Mouse (Mus musculus): Measurements from ENCODE around the gene L2hgdh. TPM values are rescaled to one million over a fixed set of nuclear protein-coding genes. Genes with fewer than 3 reads are reported as not detected.

The L2hgdh gene
- polyA plus RNA-seq, 1 experiment from 2014 or later: 25.0 TPM

- Histone ChIP-seq H3K9me3 (ENCODE audit: control insufficient read depth, low read length) (no peaks in the 10 kb centered on the region), H3K9ac (ENCODE audit: low read depth, low read length) (no peak overlapping the region), H3K4me2 (no peak overlapping the region), H3K27ac (ENCODE audit: low read depth, low read length) (no peak overlapping the region), H3K36me3 (ENCODE audit: control insufficient read depth, insufficient read depth, low read length) (no peaks in the 10 kb centered on the region; the same call in 1 of the 2 replicates), H3K4me1 (replicated peaks; ENCODE audit: control insufficient read depth, insufficient read depth, low read length) (no peaks in the 10 kb centered on the region), H3K4me3 (ENCODE audit: low read depth, low read length) (no peak overlapping the region), H3K27me3 (replicated peaks; ENCODE audit: control insufficient read depth, insufficient read depth, low read length) (no peaks in the 10 kb centered on the region)
- WGBS: 74% methylated on average over 11 of the region's 11 CpGs
- ATAC-seq (replicated peaks; ENCODE audit: low FRiP score) (peak; percentile 81), DNase-seq (ENCODE audit: low spot score) (no peak)
Observed at GRCm38 (mm10) chr12:69704799-69705458, 19.7 kb downstream of the L2hgdh start.

GRCm38 (mm10) chr12:69698352-69698751 lies 26.3 kb downstream of the L2hgdh start:
- Histone ChIP-seq H3K36me3 (ENCODE audit: control insufficient read depth, insufficient read depth, low read length) (peaks cover 5% of the 10 kb centered on the region; the same call in 1 of the 2 replicates), H3K27me3 (replicated peaks; ENCODE audit: control insufficient read depth, insufficient read depth, low read length) (no peaks in the 10 kb centered on the region), H3K27ac (ENCODE audit: low read depth, low read length) (no peak overlapping the region), H3K4me1 (replicated peaks; ENCODE audit: control insufficient read depth, insufficient read depth, low read length) (no peaks in the 10 kb centered on the region), H3K4me2 (no peak overlapping the region), H3K9ac (ENCODE audit: low read depth, low read length) (no peak overlapping the region), H3K4me3 (ENCODE audit: low read depth, low read length) (no peak overlapping the region), H3K9me3 (ENCODE audit: control insufficient read depth, low read length) (no peaks in the 10 kb centered on the region)
- WGBS: 87% methylated on average over 6 of the region's 6 CpGs
- ATAC-seq (replicated peaks; ENCODE audit: low FRiP score): no peak
- no peak for DNase-seq (ENCODE audit: low spot score)

GRCm38 (mm10) chr12:69696746-69697145 lies 27.9 kb downstream of the L2hgdh start:
- Histone ChIP-seq H3K9me3 (ENCODE audit: control insufficient read depth, low read length) (no peaks in the 10 kb centered on the region), H3K4me3 (ENCODE audit: low read depth, low read length) (no peak overlapping the region), H3K27ac (ENCODE audit: low read depth, low read length) (no peak overlapping the region), H3K9ac (ENCODE audit: low read depth, low read length) (no peak overlapping the region), H3K36me3 (ENCODE audit: control insufficient read depth, insufficient read depth, low read length) (peaks cover 5% of the 10 kb centered on the region; the same call in 1 of the 2 replicates), H3K27me3 (replicated peaks; ENCODE audit: control insufficient read depth, insufficient read depth, low read length) (no peaks in the 10 kb centered on the region), H3K4me1 (replicated peaks; ENCODE audit: control insufficient read depth, insufficient read depth, low read length) (no peaks in the 10 kb centered on the region), H3K4me2 (no peak overlapping the region)
- WGBS: 68% methylated on average over 5 of the region's 5 CpGs
- DNase-seq (ENCODE audit: low spot score) (no peak), ATAC-seq (replicated peaks; ENCODE audit: low FRiP score) (no peak)

- Histone ChIP-seq H3K9me3 (ENCODE audit: control insufficient read depth, low read length) (no peaks in the 10 kb centered on the region), H3K36me3 (ENCODE audit: control insufficient read depth, insufficient read depth, low read length) (peaks cover 5% of the 10 kb centered on the region; the same call in 1 of the 2 replicates), H3K4me2 (no peak overlapping the region), H3K27ac (ENCODE audit: low read depth, low read length) (no peak overlapping the region), H3K27me3 (replicated peaks; ENCODE audit: control insufficient read depth, insufficient read depth, low read length) (no peaks in the 10 kb centered on the region), H3K4me1 (replicated peaks; ENCODE audit: control insufficient read depth, insufficient read depth, low read length) (no peaks in the 10 kb centered on the region), H3K4me3 (ENCODE audit: low read depth, low read length) (no peak overlapping the region), H3K9ac (ENCODE audit: low read depth, low read length) (no peak overlapping the region)
- WGBS: 88% methylated on average over 17 of the region's 17 CpGs
- DNase-seq (ENCODE audit: low spot score) (no peak), ATAC-seq (replicated peaks; ENCODE audit: low FRiP score) (no peak)
Observed at GRCm38 (mm10) chr12:69693471-69693870, 31.2 kb downstream of the L2hgdh start.

- Histone ChIP-seq H3K27me3 (replicated peaks; ENCODE audit: control insufficient read depth, insufficient read depth, low read length) (no peaks in the 10 kb centered on the region), H3K9ac (ENCODE audit: low read depth, low read length) (no peak overlapping the region), H3K4me1 (replicated peaks; ENCODE audit: control insufficient read depth, insufficient read depth, low read length) (no peaks in the 10 kb centered on the region), H3K27ac (ENCODE audit: low read depth, low read length) (no peak overlapping the region), H3K9me3 (ENCODE audit: control insufficient read depth, low read length) (no peaks in the 10 kb centered on the region), H3K4me2 (no peak overlapping the region), H3K4me3 (ENCODE audit: low read depth, low read length) (no peak overlapping the region), H3K36me3 (ENCODE audit: control insufficient read depth, insufficient read depth, low read length) (peaks cover 5% of the 10 kb centered on the region; the same call in 1 of the 2 replicates)
- 91% methylated on average over 4 of the region's 4 CpGs for WGBS
- no peak for ATAC-seq (replicated peaks; ENCODE audit: low FRiP score)
- no peak for DNase-seq (ENCODE audit: low spot score)
Observed at GRCm38 (mm10) chr12:69690714-69691113, 34.0 kb downstream of the L2hgdh start.

- no peak for ATAC-seq (replicated peaks; ENCODE audit: low FRiP score)
- Histone ChIP-seq H3K36me3 (ENCODE audit: control insufficient read depth, insufficient read depth, low read length) (peaks cover 3% of the 10 kb centered on the region; the same call in 1 of the 2 replicates), H3K4me1 (replicated peaks; ENCODE audit: control insufficient read depth, insufficient read depth, low read length) (no peaks in the 10 kb centered on the region), H3K9me3 (ENCODE audit: control insufficient read depth, low read length) (no peaks in the 10 kb centered on the region), H3K4me2 (no peak overlapping the region), H3K9ac (ENCODE audit: low read depth, low read length) (no peak overlapping the region), H3K27ac (ENCODE audit: low read depth, low read length) (no peak overlapping the region), H3K4me3 (ENCODE audit: low read depth, low read length) (no peak overlapping the region), H3K27me3 (replicated peaks; ENCODE audit: control insufficient read depth, insufficient read depth, low read length) (no peaks in the 10 kb centered on the region)
- no peak for DNase-seq (ENCODE audit: low spot score)
Observed at GRCm38 (mm10) chr12:69689094-69689493, 35.6 kb downstream of the L2hgdh start.

GRCm38 (mm10) chr12:69688368-69688767 lies 36.3 kb downstream of the L2hgdh start:
- WGBS: 80% methylated on average over 2 of the region's 2 CpGs
- H3K9ac ChIP-seq (ENCODE audit: low read depth, low read length): no peak overlapping the region
- H3K4me3 ChIP-seq (ENCODE audit: low read depth, low read length): no peak overlapping the region
- H3K4me2 ChIP-seq: no peak overlapping the region
- DNase-seq (ENCODE audit: low spot score) (no peak), ATAC-seq (replicated peaks; ENCODE audit: low FRiP score) (no peak)
- H3K27ac ChIP-seq (ENCODE audit: low read depth, low read length): no peak overlapping the region
- H3K4me1 ChIP-seq (replicated peaks; ENCODE audit: control insufficient read depth, insufficient read depth, low read length): no peaks in the 10 kb centered on the region; the same call in 1 of the 2 replicates
- H3K9me3 ChIP-seq (ENCODE audit: control insufficient read depth, low read length): no peaks in the 10 kb centered on the region
- no peaks in the 10 kb centered on the region; the same call in 1 of the 2 replicates for H3K36me3 ChIP-seq (ENCODE audit: control insufficient read depth, insufficient read depth, low read length)
- no peaks in the 10 kb centered on the region for H3K27me3 ChIP-seq (replicated peaks; ENCODE audit: control insufficient read depth, insufficient read depth, low read length)

- Histone ChIP-seq H3K9ac (ENCODE audit: low read depth, low read length) (no peak overlapping the region), H3K4me3 (ENCODE audit: low read depth, low read length) (no peak overlapping the region; the same call in none of the 2 replicates), H3K36me3 (ENCODE audit: control insufficient read depth, insufficient read depth, low read length) (no peaks in the 10 kb centered on the region), H3K27ac (ENCODE audit: low read depth, low read length) (no peak overlapping the region; the same call in 1 of the 2 replicates), H3K4me2 (peak overlapping the region; percentile 91), H3K9me3 (ENCODE audit: control insufficient read depth, low read length) (no peaks in the 10 kb centered on the region), H3K27me3 (replicated peaks; ENCODE audit: control insufficient read depth, insufficient read depth, low read length) (no peaks in the 10 kb centered on the region), H3K4me1 (replicated peaks; ENCODE audit: control insufficient read depth, insufficient read depth, low read length) (peaks cover 8% of the 10 kb centered on the region)
- DNase-seq (ENCODE audit: low spot score) (no peak), ATAC-seq (replicated peaks; ENCODE audit: low FRiP score) (no peak)
- WGBS: 49% methylated on average over 10 of the region's 10 CpGs
Observed at GRCm38 (mm10) chr12:69683537-69683936, 41.1 kb downstream of the L2hgdh start.

- WGBS: 51% methylated on average over 14 of the region's 14 CpGs
- Histone ChIP-seq H3K4me1 (replicated peaks; ENCODE audit: control insufficient read depth, insufficient read depth, low read length) (peaks cover 10% of the 10 kb centered on the region), H3K36me3 (ENCODE audit: control insufficient read depth, insufficient read depth, low read length) (no peaks in the 10 kb centered on the region), H3K4me3 (ENCODE audit: low read depth, low read length) (peak overlapping the region; percentile 83), H3K27me3 (replicated peaks; ENCODE audit: control insufficient read depth, insufficient read depth, low read length) (no peaks in the 10 kb centered on the region), H3K9ac (ENCODE audit: low read depth, low read length) (0 out of 2 replicates have a peak overlapping the region, but pooled peaks have one; percentile 13), H3K27ac (ENCODE audit: low read depth, low read length) (no peak overlapping the region), H3K4me2 (peak overlapping the region; percentile 91), H3K9me3 (ENCODE audit: control insufficient read depth, low read length) (no peaks in the 10 kb centered on the region)
- ATAC-seq (replicated peaks; ENCODE audit: low FRiP score) (no peak), DNase-seq (ENCODE audit: low spot score) (no peak)
Observed at GRCm38 (mm10) chr12:69682788-69683419, 41.8 kb downstream of the L2hgdh start.
